Mouse (Mus musculus): ENCODE measurements around the gene 4833420G17Rik.
"Not testable (repeated sequence)": the region's sequence is repeated elsewhere in the genome, so short reads cannot be mapped to it uniquely, and the experiment has no call there.

The 4833420G17Rik gene

DNA sequence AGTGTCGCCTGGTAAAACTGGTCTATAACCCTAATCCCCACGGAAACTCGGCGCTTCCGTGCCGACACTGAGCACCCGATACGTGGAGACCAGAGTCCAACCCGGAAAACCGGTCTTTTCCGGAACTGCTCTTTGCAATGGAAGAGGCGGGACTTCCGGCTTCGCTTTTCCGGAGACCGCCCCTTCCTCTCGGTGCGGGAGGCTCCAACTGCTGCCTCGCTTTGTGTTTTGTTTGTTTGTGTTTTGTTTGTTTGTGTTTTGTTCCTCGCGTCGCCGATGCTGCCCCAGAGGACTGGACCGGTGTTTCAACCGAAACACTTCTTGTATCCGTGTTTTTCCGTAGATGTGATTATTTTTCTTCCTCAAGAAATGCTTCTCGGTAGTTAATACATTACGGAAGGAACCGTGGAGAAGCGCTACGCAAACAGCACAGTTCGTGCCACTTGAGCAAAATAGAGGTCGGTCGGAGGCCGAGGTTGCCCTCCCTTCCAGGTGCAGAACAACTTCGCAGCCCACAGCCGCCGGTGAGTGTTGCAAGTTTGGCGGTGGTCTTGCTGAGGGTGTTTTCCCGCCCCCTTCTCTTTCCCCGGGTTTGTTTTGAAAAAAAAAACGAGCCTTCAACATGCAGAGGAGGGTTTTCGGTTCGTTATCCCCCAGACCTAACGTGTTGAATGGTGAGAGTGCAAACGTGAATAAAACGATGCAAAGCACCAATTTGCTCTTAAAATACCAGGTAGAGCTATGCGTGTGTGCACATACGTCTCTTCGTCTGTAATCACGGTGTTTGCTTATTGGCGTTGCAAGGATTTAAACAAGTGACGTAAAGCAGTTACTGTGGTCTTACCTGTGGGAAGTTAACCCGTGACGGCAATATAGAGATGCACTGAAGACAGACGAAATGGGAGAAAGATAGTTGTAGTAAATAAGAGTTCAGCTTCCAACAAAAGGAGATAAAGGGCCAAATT, at the start of gene 4833420G17Rik:
Gene 4833420G17Rik, plus strand, starts transcription at position 173 of the 965 bp plus-strand sequence.
- DNase-seq (ENCODE audit: inconsistent age in 2 of 2, low spot score in 1 of 2), result peak; percentile 89 to 96

- DNase-seq (ENCODE audit: inconsistent age in 2 of 2, low spot score in 1 of 2), result peak; percentile 43 to 84
Observed at GRCm38 (mm10) chr13:119413026-119413425, 49.5 kb upstream of the 4833420G17Rik start.

GRCm38 (mm10) chr13:119418479-119418878, 44.1 kb upstream of the 4833420G17Rik start:
- no peak for DNase-seq (ENCODE audit: inconsistent age in 2 of 2, low spot score in 1 of 2)

DNA sequence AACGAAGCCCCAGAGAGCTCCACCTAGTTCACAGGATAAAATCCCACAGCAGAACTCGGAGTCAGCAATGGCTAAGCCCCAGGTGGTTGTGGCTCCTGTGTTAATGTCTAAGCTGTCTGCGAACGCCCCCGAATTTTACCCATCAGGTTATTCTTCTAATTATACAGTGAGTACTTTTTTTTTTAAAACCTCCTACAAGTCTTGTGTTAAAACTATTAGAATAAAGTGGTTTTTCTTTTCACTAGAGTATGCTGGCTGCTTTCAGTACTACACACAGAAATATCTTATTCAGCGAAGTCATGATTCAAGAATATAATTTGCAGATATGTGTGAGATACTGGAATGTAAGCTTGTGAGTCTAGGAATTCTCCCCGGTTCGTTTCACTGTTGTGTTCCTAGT, 32.4 kb upstream of the 4833420G17Rik start:
- peak in 1 of 2 experiments; percentile 57 for DNase-seq (ENCODE audit: inconsistent age in 2 of 2, low spot score in 1 of 2)

GRCm38 (mm10) chr13:119432041-119432440, 30.5 kb upstream of the 4833420G17Rik start:
- DNase-seq (ENCODE audit: inconsistent age in 2 of 2, low spot score in 1 of 2), result no peak

DNA sequence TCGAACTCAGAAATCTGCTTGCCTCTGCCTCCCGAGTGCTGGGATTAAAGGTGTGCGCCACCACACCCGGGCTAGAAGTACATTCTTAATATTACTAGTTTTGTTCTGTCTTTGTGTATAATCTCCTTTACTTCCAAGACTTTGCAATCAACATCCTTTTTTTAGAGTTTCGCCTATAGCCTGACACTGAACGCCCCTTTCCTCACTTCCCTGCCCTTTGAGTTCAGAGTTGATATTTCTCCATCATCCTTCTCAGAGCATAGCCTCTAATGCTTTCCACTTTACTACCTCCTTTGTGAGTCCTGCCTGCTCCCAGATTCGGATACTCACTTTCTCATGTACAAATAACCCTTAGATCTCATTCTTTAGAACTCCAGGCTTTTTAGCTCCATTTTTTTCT, 28.2 kb upstream of the 4833420G17Rik start:
- no peak for DNase-seq (ENCODE audit: inconsistent age in 2 of 2, low spot score in 1 of 2)

GRCm38 (mm10) chr13:119442244-119442643, 20.3 kb upstream of the 4833420G17Rik start:
- DNase-seq (ENCODE audit: inconsistent age in 2 of 2, low spot score in 1 of 2), result no peak

DNA sequence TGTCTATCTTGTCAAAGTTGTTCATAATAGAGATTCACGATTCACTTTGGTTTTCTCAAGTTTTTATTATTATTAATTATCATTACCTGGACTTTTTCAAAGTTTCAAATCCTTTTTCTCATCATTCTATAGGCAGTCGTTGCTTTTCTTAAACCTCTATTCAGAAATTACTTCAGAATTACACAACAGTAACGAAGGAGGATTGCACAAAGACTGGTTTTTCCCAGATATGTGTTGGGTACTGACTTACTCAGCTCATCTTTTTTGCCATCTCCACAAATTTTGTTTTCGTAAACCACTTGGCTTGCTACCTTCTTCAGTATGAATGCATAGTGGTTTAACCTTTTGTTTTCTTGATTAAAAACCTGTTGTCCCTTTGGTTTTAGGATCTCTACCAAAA, 9.0 kb upstream of the 4833420G17Rik start:
- no peak for DNase-seq (ENCODE audit: inconsistent age in 2 of 2, low spot score in 1 of 2)

GRCm38 (mm10) chr13:119455082-119455481, 7.5 kb upstream of the 4833420G17Rik start:
- no peak for DNase-seq (ENCODE audit: inconsistent age in 2 of 2, low spot score in 1 of 2)

GRCm38 (mm10) chr13:119456342-119456741, 6.2 kb upstream of the 4833420G17Rik start:
- no peak for DNase-seq (ENCODE audit: inconsistent age in 2 of 2, low spot score in 1 of 2)

DNA sequence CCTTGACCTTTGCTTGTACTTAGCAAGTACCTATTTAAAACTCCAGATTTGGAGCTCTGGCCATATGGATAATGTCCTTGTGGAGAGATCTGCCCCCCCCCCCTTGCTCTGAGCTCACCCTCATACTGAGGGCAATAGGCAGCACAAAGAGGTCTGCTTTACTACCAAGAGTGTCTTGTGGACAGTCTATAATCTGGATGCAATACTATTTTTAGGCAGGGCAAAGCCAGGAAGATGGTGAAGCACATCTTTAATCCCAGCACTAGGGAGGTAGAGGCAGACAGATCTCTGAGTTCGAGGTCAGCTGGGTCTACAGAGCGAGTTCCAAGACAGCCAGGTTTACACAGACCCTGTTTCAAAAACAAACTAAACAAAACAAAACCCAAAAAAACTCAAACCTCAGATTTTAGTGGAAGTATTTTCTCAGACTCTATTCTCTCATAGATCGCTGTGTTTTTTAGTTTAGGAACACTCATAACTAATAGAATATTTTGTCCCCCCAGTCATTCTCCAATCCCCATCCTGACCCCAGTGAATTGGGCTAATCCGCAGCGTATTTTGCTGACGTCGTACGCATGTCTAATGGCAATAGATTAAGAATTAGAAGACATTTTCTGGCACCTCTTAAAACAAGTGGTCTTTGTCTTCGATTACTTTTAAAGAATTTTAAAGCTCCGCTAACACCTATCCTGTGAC, 520 bp upstream of the 4833420G17Rik start:
- DNase-seq (ENCODE audit: inconsistent age in 2 of 2, low spot score in 1 of 2), result peak in 1 of 2 experiments; percentile 58

GRCm38 (mm10) chr13:119476631-119477030, 14.1 kb downstream of the 4833420G17Rik start:
- no peak for DNase-seq (ENCODE audit: inconsistent age in 2 of 2, low spot score in 1 of 2)

- DNase-seq (ENCODE audit: inconsistent age in 2 of 2, low spot score in 1 of 2), result no peak
Observed at GRCm38 (mm10) chr13:119477789-119478188, 15.2 kb downstream of the 4833420G17Rik start.

DNA sequence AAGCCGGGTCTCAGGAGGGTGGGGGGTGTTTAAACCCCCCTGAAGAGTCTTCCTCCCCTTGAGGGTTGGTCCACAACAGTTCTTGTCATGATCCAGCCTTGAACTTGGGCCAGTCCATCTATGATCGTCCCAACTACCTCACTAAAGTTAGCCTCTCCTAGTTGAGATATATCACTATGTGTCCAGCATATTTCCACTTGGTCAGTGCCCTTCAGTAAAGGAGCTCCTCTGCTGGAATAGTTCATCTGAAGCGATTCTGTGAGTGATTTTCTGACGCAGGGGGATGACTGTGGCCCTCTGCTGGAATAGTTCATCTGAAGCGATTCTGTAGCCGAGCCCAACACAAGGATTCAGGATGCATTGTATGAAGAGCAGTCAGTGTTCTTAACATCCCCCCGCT, 24.8 kb downstream of the 4833420G17Rik start:
- DNase-seq (ENCODE audit: inconsistent age in 2 of 2, low spot score in 1 of 2), result peak in 1 of 2 experiments; percentile 49

- peak; percentile 87 to 94 for DNase-seq (ENCODE audit: inconsistent age in 2 of 2, low spot score in 1 of 2)
Observed at GRCm38 (mm10) chr13:119487880-119488580, 25.5 kb downstream of the 4833420G17Rik start, which contains the start of the genes Tmem267 and 3110070M22Rik. Gene Tmem267 (plus strand): TSS chr13:119488039. Gene 3110070M22Rik (minus strand): TSS chr13:119488383.

- not testable (repeated sequence) for DNase-seq (ENCODE audit: inconsistent age in 2 of 2, low spot score in 1 of 2)
Observed at GRCm38 (mm10) chr13:119492083-119492482, 29.5 kb downstream of the 4833420G17Rik start.

DNA sequence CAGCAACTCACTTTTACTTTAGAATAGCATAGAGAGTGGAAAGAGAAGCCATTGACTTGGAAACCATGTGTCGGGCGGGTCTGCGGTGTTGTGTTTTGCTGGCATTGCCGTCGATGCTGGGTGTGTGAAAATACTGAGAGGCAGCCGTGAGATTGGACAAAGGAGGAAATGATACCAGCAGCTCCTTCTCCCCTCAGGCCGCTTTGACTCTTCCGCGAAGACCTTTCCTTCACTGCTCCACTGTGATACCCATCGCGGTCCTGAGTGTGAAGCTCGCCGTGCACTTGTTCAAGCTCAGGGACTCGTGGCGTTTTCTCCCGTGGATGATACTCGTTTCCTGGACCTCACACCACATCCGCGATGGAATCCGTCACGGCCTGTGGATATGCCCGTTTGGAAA, 32.4 kb downstream of the 4833420G17Rik start:
- DNase-seq (ENCODE audit: inconsistent age in 2 of 2, low spot score in 1 of 2), result not testable (repeated sequence)

Data from adrenal gland, adult (tissue).